Mouse (Mus musculus): ENCODE measurements around the gene Zfp804b. TPM values are rescaled to one million over a fixed set of nuclear protein-coding genes. Genes with fewer than 3 reads are reported as not detected.
"Not testable (repeated sequence)": the region's sequence is repeated elsewhere in the genome, so short reads cannot be mapped to it uniquely, and the experiment has no call there.

The Zfp804b gene
- polyA plus RNA-seq (2015; fragmentation: Nextera tagmentation; extraction: Ambion mirVana) = 1.5 and 2.1 TPM in 2 replicates

- Histone ChIP-seq H3K36me3 (no peaks in the 10 kb centered on the region), H3K9me3 (no peaks in the 10 kb centered on the region), H3K4me2 (peak within 1 kb of the TSS; percentile 88), H3K27ac (replicated peaks) (peak within 1 kb of the TSS; percentile 52), H3K4me1 (replicated peaks) (0 out of 2 replicates have a peak, but pooled peaks cover 4% of the 10 kb centered on the region), H3K4me3 (peak within 1 kb of the TSS; percentile 58), H3K9ac (peak within 1 kb of the TSS; percentile 72), H3K27me3 (no peaks in the 10 kb centered on the region)
- WGBS = under 1% methylated on average over 50 of the region's 50 CpGs
- ATAC-seq (ENCODE audit: low read depth) = peak; percentile 94
Measured at GRCm38 (mm10) chr5:7344145-7345010, at the start of gene Zfp804b. Gene Zfp804b, minus strand, starts transcription at chr5:7344756.

GRCm38 (mm10) chr5:7364616-7365015, 20.1 kb upstream of the Zfp804b start:
- not testable (repeated sequence) for ATAC-seq (ENCODE audit: low read depth); H3K9ac ChIP-seq; H3K4me2 ChIP-seq; H3K4me3 ChIP-seq; H3K36me3 ChIP-seq; H3K27ac ChIP-seq (replicated peaks); H3K4me1 ChIP-seq (replicated peaks); H3K27me3 ChIP-seq; H3K9me3 ChIP-seq
- 85% methylated on average over 1 of the region's 1 CpGs for WGBS

- Histone ChIP-seq H3K4me3 (peak overlapping the region; percentile 58), H3K9ac (peak overlapping the region; percentile 72), H3K9me3 (no peaks in the 10 kb centered on the region), H3K4me1 (replicated peaks) (0 out of 2 replicates have a peak, but pooled peaks cover 4% of the 10 kb centered on the region), H3K27ac (replicated peaks) (peak overlapping the region; percentile 52), H3K27me3 (no peaks in the 10 kb centered on the region), H3K36me3 (no peaks in the 10 kb centered on the region), H3K4me2 (peak overlapping the region; percentile 88)
- peak; percentile 72 for ATAC-seq (ENCODE audit: low read depth)
- WGBS = under 1% methylated on average over 11 of the region's 11 CpGs
Measured at GRCm38 (mm10) chr5:7345011-7345389, 444 bp upstream of the Zfp804b start.

GRCm38 (mm10) chr5:7325594-7325993, 19.0 kb downstream of the Zfp804b start:
- no peaks in the 10 kb centered on the region for H3K27me3 ChIP-seq
- 76% methylated on average over 4 of the region's 4 CpGs for WGBS
- peaks cover 5% of the 10 kb centered on the region; the same call in 1 of the 2 replicates for H3K4me1 ChIP-seq (replicated peaks)
- H3K4me3 ChIP-seq = no peak overlapping the region
- H3K36me3 ChIP-seq = no peaks in the 10 kb centered on the region
- no peaks in the 10 kb centered on the region for H3K9me3 ChIP-seq
- no peak overlapping the region for H3K9ac ChIP-seq
- H3K27ac ChIP-seq (replicated peaks) = no peak overlapping the region
- peak; percentile 63 for ATAC-seq (ENCODE audit: low read depth)
- H3K4me2 ChIP-seq = no peak overlapping the region

- no peak for ATAC-seq (ENCODE audit: low read depth)
- H3K4me2 ChIP-seq = no peak within 1 kb of the TSS
- no peak within 1 kb of the TSS for H3K4me3 ChIP-seq
- H3K36me3 ChIP-seq = no peaks in the 10 kb centered on the region
- no peak within 1 kb of the TSS for H3K9ac ChIP-seq
- H3K4me1 ChIP-seq (replicated peaks) = no peaks in the 10 kb centered on the region
- H3K27me3 ChIP-seq = no peaks in the 10 kb centered on the region
- WGBS = 84% methylated on average over 1 of the region's 1 CpGs
- H3K27ac ChIP-seq (replicated peaks) = no peak within 1 kb of the TSS
- no peaks in the 10 kb centered on the region for H3K9me3 ChIP-seq
Measured at GRCm38 (mm10) chr5:7303819-7304218, 40.7 kb downstream of the Zfp804b start, which contains the start of gene Tex47. Gene Tex47, plus strand, starts transcription at chr5:7304119.

GRCm38 (mm10) chr5:7302969-7303368, 41.6 kb downstream of the Zfp804b start:
- Histone ChIP-seq H3K9me3 (no peaks in the 10 kb centered on the region), H3K27me3 (no peaks in the 10 kb centered on the region), H3K27ac (replicated peaks) (no peak overlapping the region), H3K4me2 (no peak overlapping the region), H3K4me1 (replicated peaks) (no peaks in the 10 kb centered on the region), H3K9ac (no peak overlapping the region), H3K36me3 (no peaks in the 10 kb centered on the region), H3K4me3 (no peak overlapping the region)
- 57% methylated on average over 1 of the region's 1 CpGs for WGBS
- no peak for ATAC-seq (ENCODE audit: low read depth)

- no peak overlapping the region for H3K9ac ChIP-seq
- H3K36me3 ChIP-seq = no peaks in the 10 kb centered on the region
- 98% methylated on average over 1 of the region's 1 CpGs for WGBS
- no peaks in the 10 kb centered on the region for H3K9me3 ChIP-seq
- H3K4me2 ChIP-seq = no peak overlapping the region
- H3K27me3 ChIP-seq = no peaks in the 10 kb centered on the region
- H3K4me1 ChIP-seq (replicated peaks) = no peaks in the 10 kb centered on the region
- no peak overlapping the region for H3K27ac ChIP-seq (replicated peaks)
- ATAC-seq (ENCODE audit: low read depth) = no peak
- no peak overlapping the region for H3K4me3 ChIP-seq
Measured at GRCm38 (mm10) chr5:7284336-7284735, 60.2 kb downstream of the Zfp804b start.

- Histone ChIP-seq H3K4me3 (no peak overlapping the region), H3K4me2 (no peak overlapping the region), H3K27ac (replicated peaks) (no peak overlapping the region), H3K36me3 (no peaks in the 10 kb centered on the region), H3K9ac (no peak overlapping the region), H3K27me3 (no peaks in the 10 kb centered on the region), H3K9me3 (no peaks in the 10 kb centered on the region), H3K4me1 (replicated peaks) (no peaks in the 10 kb centered on the region)
- WGBS = 90% methylated on average over 7 of the region's 7 CpGs
- ATAC-seq (ENCODE audit: low read depth) = no peak
Measured at GRCm38 (mm10) chr5:7276659-7277455, 67.7 kb downstream of the Zfp804b start.

GRCm38 (mm10) chr5:7177589-7177988, 167.0 kb downstream of the Zfp804b start:
- no peak overlapping the region for H3K27ac ChIP-seq (replicated peaks)
- no peak overlapping the region for H3K9ac ChIP-seq
- H3K36me3 ChIP-seq = no peaks in the 10 kb centered on the region
- H3K4me2 ChIP-seq = no peak overlapping the region
- WGBS = 96% methylated on average over 9 of the region's 9 CpGs
- ATAC-seq (ENCODE audit: low read depth) = no peak
- H3K4me3 ChIP-seq = no peak overlapping the region
- H3K27me3 ChIP-seq = no peaks in the 10 kb centered on the region
- H3K4me1 ChIP-seq (replicated peaks) = no peaks in the 10 kb centered on the region
- H3K9me3 ChIP-seq = no peaks in the 10 kb centered on the region

GRCm38 (mm10) chr5:7139658-7140057, 204.9 kb downstream of the Zfp804b start:
- no peaks in the 10 kb centered on the region for H3K27me3 ChIP-seq
- no peaks in the 10 kb centered on the region for H3K4me1 ChIP-seq (replicated peaks)
- H3K9me3 ChIP-seq = no peaks in the 10 kb centered on the region
- no peaks in the 10 kb centered on the region for H3K36me3 ChIP-seq
- no peak overlapping the region for H3K9ac ChIP-seq
- ATAC-seq (ENCODE audit: low read depth) = no peak
- H3K27ac ChIP-seq (replicated peaks) = no peak overlapping the region
- WGBS = 73% methylated on average over 3 of the region's 3 CpGs
- H3K4me3 ChIP-seq = no peak overlapping the region
- H3K4me2 ChIP-seq = no peak overlapping the region

GRCm38 (mm10) chr5:7102387-7102786, 242.2 kb downstream of the Zfp804b start:
- 55% methylated on average over 2 of the region's 2 CpGs for WGBS

More at GRCm38 (mm10) chr5:7102387-7102786, 242.2 kb downstream of the Zfp804b start:
- Histone ChIP-seq H3K4me3 (no peak overlapping the region), H3K9me3 (no peaks in the 10 kb centered on the region), H3K9ac (no peak overlapping the region), H3K4me2 (no peak overlapping the region), H3K4me1 (replicated peaks) (no peaks in the 10 kb centered on the region), H3K36me3 (no peaks in the 10 kb centered on the region), H3K27me3 (no peaks in the 10 kb centered on the region), H3K27ac (replicated peaks) (no peak overlapping the region)
- ATAC-seq (ENCODE audit: low read depth) = no peak
